In the genomic region with DNA sequence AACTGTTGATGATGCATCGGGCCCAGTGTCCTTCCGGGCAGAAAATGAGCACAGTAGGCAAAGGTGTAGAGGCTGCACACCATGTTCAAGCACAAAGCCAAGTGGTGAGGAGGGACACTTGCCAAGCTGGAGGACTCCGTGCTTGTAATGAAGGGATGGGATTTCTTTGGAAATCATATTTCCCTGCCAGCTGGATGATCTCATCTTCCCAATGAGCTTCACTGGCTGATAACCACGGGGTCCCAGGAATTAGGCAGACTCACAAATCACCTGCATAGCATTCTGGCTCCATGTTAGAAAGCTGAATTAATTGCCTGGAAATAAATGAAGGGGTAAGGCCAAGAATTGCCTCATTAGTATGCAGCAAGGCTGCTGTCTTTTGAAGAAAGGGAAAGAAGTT, we compare ENCODE assay signal across 9 mouse cellular contexts.
A peak's percentile ranks its signal among the peaks of the same experiment; 100 is the strongest.
DNase-seq lines count a peak whose midpoint lies in the region; ATAC-seq lines count a peak whose summit lies in the region.
"Had no signal": no experiment of that assay in that cellular context is flagged by ENCODE, and none has a peak within 500 bp of the region (broad histone marks: within the 10 kb centered on the region; RNA-seq: fewer than 3 reads in every experiment).

No protein-coding gene starts in this region.

- H3K9ac ChIP-seq in hindbrain, embryonic 14.5 days = no peak overlapping the region
- no peak overlapping the region for H3K9ac ChIP-seq in forebrain, embryonic 16.5 days (replicated peaks; ENCODE audit: low read depth, low read length)
- H3K9ac ChIP-seq: lung, embryonic 14.5 days had no signal

- 53% methylated on average over 4 of the region's 4 CpGs for WGBS in hindbrain, embryonic 14.5 days
- 79% methylated on average over 4 of the region's 4 CpGs for WGBS in hindbrain, embryonic 10.5 days
- 28% methylated on average over 4 of the region's 4 CpGs for WGBS in forebrain, embryonic 16.5 days

- peak; percentile 57; the same call in 1 of the 2 replicates for ATAC-seq in hindbrain, embryonic 14.5 days (ENCODE audit: low FRiP score)
- peak; percentile 85 for ATAC-seq in forebrain, embryonic 16.5 days

- peak; percentile 68 for DNase-seq in hindbrain, embryonic 14.5 days (ENCODE audit: low spot score)
- DNase-seq in hindbrain, embryonic 10.5 days (ENCODE audit: low spot score) = no peak
- peak; percentile 82 for DNase-seq in Muller cell, postnatal 12 days (ENCODE audit: inconsistent ontology term)
- DNase-seq in brain, embryonic 18.5 days (ENCODE audit: low read depth, low spot score) = peak; percentile 37
- no peak for DNase-seq in thymus, postnatal 25 days
- DNase-seq in layer of hippocampus, postnatal 36 days = no peak
- DNase-seq: adrenal gland, postnatal 36 days; lung, embryonic 14.5 days had no signal

- H3K27me3 ChIP-seq in hindbrain, embryonic 14.5 days (ENCODE audit: control insufficient read depth, insufficient read depth, low read length) = no peaks in the 10 kb centered on the region
- no peaks in the 10 kb centered on the region for H3K27me3 ChIP-seq in hindbrain, embryonic 10.5 days (ENCODE audit: insufficient read depth, poor library complexity, severe bottlenecking)
- H3K27me3 ChIP-seq in forebrain, embryonic 16.5 days (replicated peaks; ENCODE audit: control insufficient read depth, insufficient read depth, low read length) = no peaks in the 10 kb centered on the region

- H3K9me3 ChIP-seq in hindbrain, embryonic 14.5 days (ENCODE audit: control insufficient read depth, low read length) = no peaks in the 10 kb centered on the region
- H3K9me3 ChIP-seq in hindbrain, embryonic 10.5 days = no peaks in the 10 kb centered on the region; the same call in 1 of the 2 replicates
- no peaks in the 10 kb centered on the region for H3K9me3 ChIP-seq in forebrain, embryonic 16.5 days (ENCODE audit: control insufficient read depth, low read length)

- no peak overlapping the region for H3K4me2 ChIP-seq in hindbrain, embryonic 14.5 days (replicated peaks)
- H3K4me2 ChIP-seq in forebrain, embryonic 16.5 days (ENCODE audit: low read length) = no peak overlapping the region
- H3K4me2 ChIP-seq: lung, embryonic 14.5 days had no signal

- H3K36me3 ChIP-seq in hindbrain, embryonic 14.5 days (replicated peaks; ENCODE audit: control insufficient read depth, insufficient read depth) = no peaks in the 10 kb centered on the region
- H3K36me3 ChIP-seq in hindbrain, embryonic 10.5 days = no peaks in the 10 kb centered on the region
- H3K36me3 ChIP-seq in forebrain, embryonic 16.5 days (ENCODE audit: control insufficient read depth, insufficient read depth) = no peaks in the 10 kb centered on the region

- H3K4me3 ChIP-seq in hindbrain, embryonic 14.5 days (replicated peaks; ENCODE audit: low read length) = no peak overlapping the region
- no peak overlapping the region for H3K4me3 ChIP-seq in hindbrain, embryonic 10.5 days
- no peak overlapping the region for H3K4me3 ChIP-seq in forebrain, embryonic 16.5 days (replicated peaks; ENCODE audit: low read length)

- peaks cover 6% of the 10 kb centered on the region for H3K4me1 ChIP-seq in hindbrain, embryonic 14.5 days (replicated peaks; ENCODE audit: control insufficient read depth, insufficient read depth, low read length)
- no peaks in the 10 kb centered on the region for H3K4me1 ChIP-seq in hindbrain, embryonic 10.5 days (replicated peaks)
- H3K4me1 ChIP-seq in forebrain, embryonic 16.5 days (replicated peaks; ENCODE audit: control insufficient read depth, insufficient read depth, low read length) = peaks cover 12% of the 10 kb centered on the region

- H3K27ac ChIP-seq in hindbrain, embryonic 14.5 days = no peak overlapping the region
- no peak overlapping the region for H3K27ac ChIP-seq in hindbrain, embryonic 10.5 days
- H3K27ac ChIP-seq in forebrain, embryonic 16.5 days (ENCODE audit: low read length) = 0 out of 2 replicates have a peak overlapping the region, but pooled peaks have one; percentile 41

Comparison
In these comparisons a context has a peak if more than half of its experiments do, and no peak if none do; other contexts are left out.
1. DNase-seq: peak in hindbrain, embryonic 14.5 days (single experiment), Muller cell, postnatal 12 days (single experiment) and brain, embryonic 18.5 days (single experiment); none in hindbrain, embryonic 10.5 days (single experiment), thymus, postnatal 25 days (single experiment) and layer of hippocampus, postnatal 36 days (0 of 2).